Mouse (Mus musculus) bone marrow macrophage, adult 2 months (primary cell): ENCODE data around the gene Rufy3.

Source experiments
- CTCF ChIP-seq: IDR thresholded peaks from 2 replicates; pipeline ENCODE4 v1.5.1; 2012; ENCODE audit warnings: low read depth, mild to moderate bottlenecking, low read length, moderate library complexity
- POLR2A ChIP-seq: IDR thresholded peaks from 2 replicates; pipeline ENCODE4 v1.6.1; 2012; ENCODE audit warnings: mild to moderate bottlenecking, low read depth, low read length, borderline replicate concordance

DNA sequence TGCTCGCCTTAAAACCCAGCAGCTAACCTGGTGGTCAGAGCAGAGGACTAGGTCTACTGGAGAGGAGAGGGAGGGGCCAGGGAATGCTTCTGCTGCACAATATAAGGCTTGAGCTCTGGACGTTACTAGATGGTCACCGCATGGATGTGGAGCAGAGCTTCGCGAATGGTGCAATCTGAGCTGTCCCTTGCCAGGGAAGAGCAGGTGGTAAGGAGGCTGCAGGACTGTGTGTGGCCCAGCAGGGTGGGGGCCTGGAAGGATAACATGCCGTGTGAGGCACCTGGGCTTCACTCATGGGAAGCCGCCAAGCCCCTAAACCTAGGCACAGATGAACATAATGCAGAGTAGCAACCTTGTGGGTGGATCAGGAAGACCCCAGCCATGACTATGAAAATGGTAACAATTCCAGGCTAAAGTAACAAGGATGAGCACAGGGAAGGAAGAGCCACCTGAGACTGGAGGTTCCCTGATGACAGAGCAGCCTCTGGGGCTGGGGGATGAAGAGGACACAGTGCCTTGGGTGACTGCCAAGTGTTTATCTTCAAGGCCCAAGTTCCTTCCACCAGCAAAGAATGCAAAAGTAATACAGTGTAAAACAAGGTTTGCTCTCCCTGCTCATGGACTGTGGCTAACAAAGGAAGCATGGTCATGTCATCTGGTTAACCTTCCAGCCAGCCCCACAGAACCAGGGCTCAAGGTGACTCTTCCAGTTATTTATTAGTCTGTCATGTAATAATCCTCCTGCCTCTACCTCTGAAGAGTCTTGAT is 21.8 kb downstream of the Rufy3 start:
- TF ChIP-seq CTCF (no peak), POLR2A (no peak)
